ENCODE assay signal across 14 mouse cellular contexts in the genomic region with DNA sequence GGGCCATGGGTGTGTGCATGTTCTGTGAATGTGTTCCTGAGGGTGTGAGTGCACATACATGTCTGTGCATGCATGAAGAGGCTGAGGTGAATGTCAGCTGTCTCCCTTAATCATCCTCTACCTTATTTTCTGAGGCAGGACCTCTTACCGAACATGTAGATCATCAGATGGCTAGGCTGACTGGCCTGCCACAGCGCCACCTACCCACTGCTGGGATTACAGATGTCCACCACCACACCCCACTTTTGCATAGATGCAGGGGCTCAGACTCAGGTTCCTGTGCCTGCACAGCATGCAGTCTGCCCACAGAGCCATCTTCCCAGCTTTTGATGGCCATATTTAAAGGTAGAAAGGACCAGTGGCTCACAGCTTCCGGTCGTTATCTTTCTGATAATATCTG.
DNase-seq lines count a peak whose midpoint lies in the region; ATAC-seq and TF ChIP-seq lines count a peak whose summit lies in the region.
"Had no signal": no experiment of that assay in that cellular context is flagged by ENCODE, and none has a peak within 500 bp of the region (broad histone marks: within the 10 kb centered on the region; RNA-seq: fewer than 3 reads in every experiment).

No protein-coding gene starts in this region.

- in situ Hi-C loops in CH12.LX (cut with MboI; ENCODE audit: low pct_ligation_motif_present, low pct_unique_long_range_greater_than_20kb, low sequenced_read_pairs): no loop called here

- peak; percentile 9 for DNase-seq in kidney, adult 2 months
- no peak for DNase-seq in lung, postnatal 0 days (ENCODE audit: low spot score)
- DNase-seq in lung, postnatal 14 days: no peak
- DNase-seq in CH12.LX (ENCODE audit: extremely low read depth): no peak
- DNase-seq in layer of hippocampus, postnatal 36 days: no peak
- DNase-seq in spleen, adult 12 weeks (ENCODE audit: low spot score): no peak
- DNase-seq: cerebellum, adult 8-10 months; right cerebral cortex, postnatal 14 days had no signal

- H3K9me3 ChIP-seq in kidney, embryonic 14.5 days (ENCODE audit: control insufficient read depth, low read length): no peaks in the 10 kb centered on the region
- no peaks in the 10 kb centered on the region for H3K9me3 ChIP-seq in lung, postnatal 0 days (ENCODE audit: low read length)
- no peaks in the 10 kb centered on the region for H3K9me3 ChIP-seq in CH12.LX (replicated peaks; ENCODE audit: low read length)
- H3K9me3 ChIP-seq: forebrain, embryonic 10.5 days; G1E; megakaryocyte, embryonic 14.5 days had no signal

- H3K36me3 ChIP-seq in kidney, adult 2 months (ENCODE audit: control insufficient read depth, insufficient read depth, low read length): no peaks in the 10 kb centered on the region
- no peaks in the 10 kb centered on the region for H3K36me3 ChIP-seq in kidney, embryonic 14.5 days (ENCODE audit: control insufficient read depth, insufficient read depth, low read length)
- H3K36me3 ChIP-seq in lung, postnatal 0 days (ENCODE audit: insufficient read depth, low read length): no peaks in the 10 kb centered on the region
- no peaks in the 10 kb centered on the region for H3K36me3 ChIP-seq in CH12.LX (replicated peaks in 1 of 2; ENCODE audit: control insufficient read depth in 1 of 2, insufficient read depth in 1 of 2, low read length in 1 of 2)
- H3K36me3 ChIP-seq: forebrain, embryonic 10.5 days; G1E had no signal

- TF ChIP-seq RAD21 in CH12.LX (IDR thresholded peaks at IDR 0.05; ENCODE audit: low read depth, low read length): peak; percentile 13

- no peak overlapping the region for H3K9ac ChIP-seq in kidney, embryonic 14.5 days (ENCODE audit: low read depth, low read length)
- no peak overlapping the region for H3K9ac ChIP-seq in lung, postnatal 0 days (replicated peaks; ENCODE audit: low read depth)
- no peak overlapping the region for H3K9ac ChIP-seq in CH12.LX (ENCODE audit: insufficient read depth, low read depth)

- H3K27me3 ChIP-seq in kidney, adult 2 months (replicated peaks; ENCODE audit: control insufficient read depth, insufficient read depth, low read length): no peaks in the 10 kb centered on the region
- H3K27me3 ChIP-seq in kidney, embryonic 14.5 days (ENCODE audit: control insufficient read depth, insufficient read depth, low read length): no peaks in the 10 kb centered on the region
- no peaks in the 10 kb centered on the region for H3K27me3 ChIP-seq in lung, postnatal 0 days (replicated peaks; ENCODE audit: insufficient read depth, low read length)
- H3K27me3 ChIP-seq in CH12.LX (replicated peaks): no peaks in the 10 kb centered on the region

- no peak overlapping the region for H3K4me2 ChIP-seq in kidney, embryonic 14.5 days (replicated peaks; ENCODE audit: low read depth, low read length)
- H3K4me2 ChIP-seq in lung, postnatal 0 days (replicated peaks; ENCODE audit: low read depth, low read length): no peak overlapping the region
- no peak overlapping the region for H3K4me2 ChIP-seq in CH12.LX (ENCODE audit: insufficient read depth, low read depth, poor library complexity, severe bottlenecking)
- H3K4me2 ChIP-seq: heart, embryonic 11.5 days had no signal

- WGBS in kidney, adult 2 months: 64% methylated on average over 4 of the region's 4 CpGs
- WGBS in kidney, embryonic 14.5 days: 77% methylated on average over 4 of the region's 4 CpGs
- WGBS in lung, postnatal 0 days: 67% methylated on average over 4 of the region's 4 CpGs

- peak; percentile 64 for TF ChIP-seq CTCF in kidney, adult 2 months (conservative IDR thresholded peaks at IDR 0.05; ENCODE audit: insufficient read depth, insufficient read length, low read depth, low read length)
- peak; percentile 40 for TF ChIP-seq CTCF in lung, postnatal 0 days (IDR thresholded peaks at IDR 0.05)
- TF ChIP-seq CTCF in CH12.LX (conservative IDR thresholded peaks at IDR 0.05 in 1 of 2, IDR thresholded peaks at IDR 0.05 in 1 of 2; ENCODE audit: low read depth in 2 of 2, low read length in 2 of 2): peak; percentile 16 to 62; a peak in 2 of 4 replicates

- H3K79me2 ChIP-seq in CH12.LX (replicated peaks; ENCODE audit: control insufficient read depth, extremely low read depth, insufficient read depth, poor library complexity, severe bottlenecking): no peaks in the 10 kb centered on the region

- no peak for TF ChIP-seq EP300 in lung, postnatal 0 days (IDR thresholded peaks at IDR 0.05)
- no peak for TF ChIP-seq EP300 in CH12.LX (IDR thresholded peaks at IDR 0.05; ENCODE audit: low read length)

- TF ChIP-seq POLR2A in kidney, adult 2 months (IDR thresholded peaks at IDR 0.05; ENCODE audit: low read depth, low read length): no peak
- no peak for TF ChIP-seq POLR2A in CH12.LX (IDR thresholded peaks at IDR 0.05; ENCODE audit: low read depth, low read length)

- no peaks in the 10 kb centered on the region for H3K4me1 ChIP-seq in kidney, adult 2 months (ENCODE audit: control insufficient read depth, insufficient read depth, low read length)
- H3K4me1 ChIP-seq in kidney, embryonic 14.5 days (ENCODE audit: control insufficient read depth, insufficient read depth, low read length): no peaks in the 10 kb centered on the region
- H3K4me1 ChIP-seq in lung, postnatal 0 days (ENCODE audit: insufficient read depth, low read depth, low read length): no peaks in the 10 kb centered on the region
- peaks cover 0 to 6% of the 10 kb centered on the region in 2 experiments; a peak in 1 of 4 replicates for H3K4me1 ChIP-seq in CH12.LX (ENCODE audit: control insufficient read depth in 1 of 2, insufficient read depth in 2 of 2)
- H3K4me1 ChIP-seq: forebrain, embryonic 10.5 days; megakaryocyte, embryonic 14.5 days had no signal

- no peak overlapping the region for H3K4me3 ChIP-seq in kidney, adult 2 months (ENCODE audit: insufficient read depth, low read depth, low read length)
- no peak overlapping the region for H3K4me3 ChIP-seq in kidney, embryonic 14.5 days (ENCODE audit: low read length)
- H3K4me3 ChIP-seq in lung, postnatal 0 days (ENCODE audit: low read depth, low read length): no peak overlapping the region
- H3K4me3 ChIP-seq in CH12.LX (replicated peaks in 1 of 3; ENCODE audit: low read depth in 2 of 3, low read length in 2 of 3, poor library complexity in 1 of 3): no peak overlapping the region
- H3K4me3 ChIP-seq: forebrain, embryonic 10.5 days; megakaryocyte, embryonic 14.5 days had no signal

- no peak overlapping the region for H3K27ac ChIP-seq in kidney, adult 2 months (ENCODE audit: insufficient read depth, low read depth, low read length)
- H3K27ac ChIP-seq in kidney, embryonic 14.5 days (ENCODE audit: low read depth, low read length): no peak overlapping the region
- no peak overlapping the region for H3K27ac ChIP-seq in lung, postnatal 0 days (ENCODE audit: low read length)
- H3K27ac ChIP-seq in CH12.LX (ENCODE audit: insufficient read depth, low read depth): no peak overlapping the region
- H3K27ac ChIP-seq: forebrain, embryonic 10.5 days had no signal

- ATAC-seq in kidney, embryonic 14.5 days (ENCODE audit: low FRiP score, low TSS enrichment): no peak
- no peak for ATAC-seq in lung, postnatal 0 days
- peak; percentile 34; the same call in 1 of the 2 replicates for ATAC-seq in megakaryocyte progenitor cell, adult 5-6 weeks (replicated peaks; ENCODE audit: poor library complexity)

- dilution Hi-C loops in CH12.LX (cut with MboI; ENCODE audit: extremely low pct_ligation_motif_present, extremely low pct_unique_long_range_greater_than_20kb, low sequenced_read_pairs): no loop called here

TF ChIP-seq in CH12.LX, 34 proteins besides CTCF, POLR2A, EP300 and RAD21:
- TF ChIP-seq RCOR1 (conservative IDR thresholded peaks at IDR 0.05; ENCODE audit: low read depth, low read length): no peak
- TF ChIP-seq ELF1 (IDR thresholded peaks at IDR 0.05; ENCODE audit: low read depth, low read length): no peak
- TF ChIP-seq ETS1 (conservative IDR thresholded peaks at IDR 0.05; ENCODE audit: low read depth, low read length): no peak
- peak; percentile 43 for TF ChIP-seq SMC3 (IDR thresholded peaks at IDR 0.05; ENCODE audit: low read depth, low read length)
